Mouse (Mus musculus) T-helper 17 cell (primary cell): Measurements from ENCODE around the gene Unkl.
"Not testable (repeated sequence)": the region's sequence is repeated elsewhere in the genome, so short reads cannot be mapped to it uniquely, and the experiment has no call there.

Experiments
- in situ Hi-C, 2 experiments: fragments of 300-600 bp; cut with MboI, MseI; formaldehyde crosslinking; loops; 1 replicate in 1 of 2; 2 replicates in 1 of 2; pipeline ENCODE4 v1.15.1; 2025; ENCODE audit warnings: high pct_unique_total_duplicates in 2 of 2

Unkl gene

GRCm38 (mm10) chr17:25219492-25220295, 31.5 kb downstream of the Unkl start:
- in situ Hi-C loops = no loop called here

GRCm38 (mm10) chr17:25220746-25221145, 32.5 kb downstream of the Unkl start:
- in situ Hi-C loops = no loop called here

- in situ Hi-C loops = no loop called here
Observed at GRCm38 (mm10) chr17:25221821-25222503, 33.8 kb downstream of the Unkl start.

- in situ Hi-C loops = not testable (repeated sequence)
Observed at GRCm38 (mm10) chr17:25222504-25222940, 34.3 kb downstream of the Unkl start.

- in situ Hi-C loops = no loop called here
Observed at GRCm38 (mm10) chr17:25222951-25223601, 34.9 kb downstream of the Unkl start.

GRCm38 (mm10) chr17:25224586-25225222, 36.5 kb downstream of the Unkl start:
- in situ Hi-C loops = loop anchor here in 1 of 2 experiments (5.0 kb wide), 1 partner anchor 37 kb away; the partner anchor contains the start of gene Unkl

GRCm38 (mm10) chr17:25225659-25226058, 37.5 kb downstream of the Unkl start:
- in situ Hi-C loops = loop anchor here in 1 of 2 experiments (5.0 kb wide), 1 partner anchor 38 kb away; the partner anchor contains the start of gene Unkl

GRCm38 (mm10) chr17:25227991-25228390, 39.8 kb downstream of the Unkl start:
- in situ Hi-C loops = loop anchor here in 1 of 2 experiments (5.0 kb wide), 1 partner anchor 41 kb away; the partner anchor contains the start of gene Unkl

- in situ Hi-C loops = not testable (repeated sequence)
Observed at GRCm38 (mm10) chr17:25230014-25230655, 41.9 kb downstream of the Unkl start.

GRCm38 (mm10) chr17:25230700-25231099, 42.5 kb downstream of the Unkl start:
- in situ Hi-C loops = no loop called here

- in situ Hi-C loops = not testable (repeated sequence)
Observed at GRCm38 (mm10) chr17:25231621-25232020, 43.4 kb downstream of the Unkl start.

- in situ Hi-C loops = no loop called here
Observed at GRCm38 (mm10) chr17:25235635-25236034, 47.4 kb downstream of the Unkl start.

- in situ Hi-C loops = no loop called here
Observed at GRCm38 (mm10) chr17:25239695-25240636, 51.8 kb downstream of the Unkl start, which contains the start of the genes Gnptg and Tsr3. TSS of gene Gnptg (minus strand) at chr17:25240124. TSS of gene Tsr3 (plus strand) at chr17:25240170.

GRCm38 (mm10) chr17:25243131-25243780, 55.1 kb downstream of the Unkl start:
- in situ Hi-C loops = no loop called here

GRCm38 (mm10) chr17:25244239-25244638, 56.0 kb downstream of the Unkl start:
- in situ Hi-C loops = no loop called here

GRCm38 (mm10) chr17:25248033-25248750, 60.0 kb downstream of the Unkl start:
- in situ Hi-C loops = no loop called here

GRCm38 (mm10) chr17:25250181-25250835, 62.1 kb downstream of the Unkl start:
- in situ Hi-C loops = no loop called here

- in situ Hi-C loops = no loop called here
Observed at GRCm38 (mm10) chr17:25252643-25253042, 64.4 kb downstream of the Unkl start.
